Mouse (Mus musculus) lung, adult 2 months (tissue): ENCODE results near the gene Gm17727. TPM values are rescaled to one million over a fixed set of nuclear protein-coding genes. Genes with fewer than 3 reads are reported as not detected.
"Not testable (repeated sequence)": the region's sequence is repeated elsewhere in the genome, so short reads cannot be mapped to it uniquely, and the experiment has no call there.

Experiments used
- DNase-seq: peaks from one replicate; pipeline ENCODE4 v3.0.0; 2022
- H3K4me1 ChIP-seq: fragments of 200-500 bp; 2 replicates; pipeline ENCODE4 v1.6.1; 2011; ENCODE audit warnings: low read length; ENCODE audit not compliant: control insufficient read depth, insufficient read depth
- H3K4me3 ChIP-seq: fragments of 200-500 bp; replicated peaks from 2 replicates; pipeline ENCODE3; 2011; ENCODE audit warnings: low read depth, mild to moderate bottlenecking, control low read depth, low read length; ENCODE audit errors: extremely low read depth
- CTCF ChIP-seq: fragments of 200-500 bp; IDR thresholded peaks from 2 replicates; pipeline ENCODE4 v1.5.1; 2011; ENCODE audit warnings: mild to moderate bottlenecking, low read length, control low read depth; ENCODE audit not compliant: insufficient read depth
- POLR2A ChIP-seq: fragments of 200-500 bp; IDR thresholded peaks from 2 replicates; pipeline ENCODE4 v1.6.1; 2011; ENCODE audit warnings: low read depth, mild to moderate bottlenecking, control low read depth, low read length, borderline replicate concordance; ENCODE audit errors: extremely low read depth
- WGBS: fragments of 180-500 bp; shearing (Covaris S2); methylation state at CpG from one replicate; pipeline ENCODE4 v1.1.7; 2018; 5-methylcytosine and 5-hydroxymethylcytosine counted together
- polyA plus RNA-seq: library from polyadenylated mRNA; depleted of rRNA; stranded (reverse); fragments of >200 nt; gene quantifications from 2 replicates; pipeline ENCODE4 v1.2.3, GENCODE M21; 2012; rRNA removed

Gm17727 gene
- polyA plus RNA-seq: not detected in 2 replicates

GRCm38 (mm10) chr9:35778009-35778408 lies at the start of gene Gm17727:
Gm17727 (minus strand) TSS chr9:35778109.
- no peak for DNase-seq
- WGBS: 52% methylated on average over 3 of the region's 3 CpGs
- no peaks in the 10 kb centered on the region for H3K4me1 ChIP-seq
- no peak within 1 kb of the TSS for H3K4me3 ChIP-seq
- TF ChIP-seq CTCF (no peak), POLR2A (no peak)

DNA sequence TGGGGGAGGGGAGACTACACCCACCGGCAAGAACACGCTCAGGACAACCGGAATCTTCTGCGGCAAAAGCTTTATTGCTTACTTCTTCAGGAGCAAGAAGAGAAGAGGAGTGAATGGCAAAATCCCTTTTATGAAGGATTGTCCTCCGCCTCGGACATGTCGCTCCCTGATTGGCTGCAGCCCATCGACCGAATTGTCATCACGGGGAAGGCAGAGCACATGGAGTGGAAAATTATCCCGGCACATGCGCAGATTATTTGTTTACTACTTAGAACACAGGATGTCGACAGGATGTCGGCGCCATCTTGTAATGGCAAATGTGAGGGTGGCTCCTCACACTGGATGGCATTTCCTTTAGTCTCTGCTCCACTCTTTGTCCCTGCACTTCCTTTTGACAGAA lies 40.0 kb upstream of the Gm17727 start:
- not testable (repeated sequence) for DNase-seq, H3K4me3 ChIP-seq, H3K4me1 ChIP-seq
- 89% methylated on average over 15 of the region's 15 CpGs for WGBS

GRCm38 (mm10) chr9:35798146-35798545 lies 20.2 kb upstream of the Gm17727 start:
- TF ChIP-seq POLR2A (no peak), CTCF (no peak)
- DNase-seq: no peak
- H3K4me1 ChIP-seq: no peaks in the 10 kb centered on the region
- no peak overlapping the region for H3K4me3 ChIP-seq

DNA sequence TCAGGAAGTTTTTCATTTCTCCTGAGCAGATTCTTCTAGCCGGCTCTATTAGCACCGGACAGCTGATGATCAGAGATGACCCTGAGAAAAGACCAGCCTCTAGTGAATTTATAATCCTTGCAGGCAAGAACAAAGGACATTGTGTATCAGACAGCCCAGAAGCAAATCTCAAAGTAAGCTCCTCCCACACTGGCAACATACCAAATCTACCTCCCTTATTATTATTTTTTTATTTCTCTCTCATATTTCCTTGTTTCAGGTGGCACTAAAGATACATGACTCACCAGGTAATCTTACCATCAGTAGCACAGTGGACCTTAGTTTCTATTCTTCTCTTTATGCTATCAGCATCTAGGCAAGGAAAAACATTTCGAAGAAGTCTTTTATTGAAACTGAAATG lies 12.1 kb upstream of the Gm17727 start, which contains the start of the genes Gm27235 and D730048I06Rik:
TSS of gene Gm27235 (minus strand) at position 101 of the 400 bp plus-strand sequence.
TSS of gene D730048I06Rik (minus strand) at position 112 of the 400 bp plus-strand sequence.
- no peaks in the 10 kb centered on the region for H3K4me1 ChIP-seq
- no peak for DNase-seq
- 85% methylated on average over 3 of the region's 3 CpGs for WGBS
- TF ChIP-seq POLR2A (no peak), CTCF (no peak)
- no peak within 1 kb of the TSS for H3K4me3 ChIP-seq

- no peak for DNase-seq
- no peak for TF ChIP-seq CTCF
- no peak for TF ChIP-seq POLR2A
Measured at GRCm38 (mm10) chr9:35756843-35757242, 21.1 kb downstream of the Gm17727 start.

GRCm38 (mm10) chr9:35740749-35741148 lies 37.2 kb downstream of the Gm17727 start, which contains the start of gene Gm17677:
Gm17677 (plus strand) TSS chr9:35741049.
- DNase-seq: no peak
- TF ChIP-seq CTCF (no peak), POLR2A (no peak)
- Histone ChIP-seq H3K4me1 (no peaks in the 10 kb centered on the region), H3K4me3 (no peak within 1 kb of the TSS)

More at GRCm38 (mm10) chr9:35756843-35757242, 21.1 kb downstream of the Gm17727 start:
- H3K4me1 ChIP-seq: no peaks in the 10 kb centered on the region
- no peak overlapping the region for H3K4me3 ChIP-seq

Other genes with a start within 250 kb of the Gm17727 start
- 0.02 and 0.03 TPM in 2 replicates for gene Ddx25, start 219.6 kb downstream of the Gm17727 start, polyA plus RNA-seq
- gene Pus3, start 219.5 kb downstream of the Gm17727 start, polyA plus RNA-seq: 1.1 and 2.2 TPM in 2 replicates
- gene Pate2, start 207.8 kb downstream of the Gm17727 start, polyA plus RNA-seq: not detected in 2 replicates
- gene Hyls1, start 207.7 kb downstream of the Gm17727 start, polyA plus RNA-seq: 0.75 and 0.89 TPM in 2 replicates
- gene Pate4, start 166.2 kb downstream of the Gm17727 start, polyA plus RNA-seq: not detected in 2 replicates
- gene Pate3, start 129.9 kb downstream of the Gm17727 start, polyA plus RNA-seq: not detected in 2 replicates
- gene Pate1, start 90.7 kb downstream of the Gm17727 start, polyA plus RNA-seq: not detected in 2 replicates
- gene Gm17677, start 37.1 kb downstream of the Gm17727 start, polyA plus RNA-seq: not detected in 2 replicates
- gene Gm27235, start 12.0 kb upstream of the Gm17727 start, polyA plus RNA-seq: not detected in 2 replicates
- gene D730048I06Rik, start 12.0 kb upstream of the Gm17727 start, polyA plus RNA-seq: not detected in 2 replicates
- gene 9230110F15Rik, start 66.0 kb upstream of the Gm17727 start, polyA plus RNA-seq: not detected in 2 replicates
- not detected in 2 replicates for gene 9230113P08Rik, start 130.3 kb upstream of the Gm17727 start, polyA plus RNA-seq